ENCODE assay signal across 18 mouse cellular contexts in genomic region chr11:104637010-104637409, GRCm38 (mm10). TPM values are rescaled to one million over a fixed set of nuclear protein-coding genes. Genes with fewer than 3 reads are reported as not detected.
DNase-seq lines count a peak whose midpoint lies in the region; ATAC-seq and TF ChIP-seq lines count a peak whose summit lies in the region.
"Had no signal": no experiment of that assay in that cellular context is flagged by ENCODE, and none has a peak within 500 bp of the region (broad histone marks: within the 10 kb centered on the region; RNA-seq: fewer than 3 reads in every experiment).

No protein-coding gene starts in this region.

- no peak for TF ChIP-seq CTCF in bone marrow, adult 2 months (IDR thresholded peaks at IDR 0.05; ENCODE audit: control insufficient read depth, insufficient read depth, low read length)

- DNase-seq in heart, adult 11 months, result peak; percentile 91
- no peak for DNase-seq in heart, postnatal 10 days
- DNase-seq in spleen, postnatal 4 days (ENCODE audit: low spot score in 2 of 2), result peak; percentile 53 to 76
- DNase-seq in layer of hippocampus, postnatal 14 days (ENCODE audit: low spot score in 2 of 2), result no peak
- no peak for DNase-seq in hindbrain, embryonic 10.5 days (ENCODE audit: low spot score)
- DNase-seq: adrenal gland, postnatal 36 days; cerebellum, adult 8-10 months; gastrocnemius, postnatal 36 days; kidney, adult 2 months; kidney, postnatal 36 days; layer of hippocampus, adult 9-11 months had no signal

- H3K9me3 ChIP-seq in kidney, embryonic 14.5 days (ENCODE audit: control insufficient read depth, low read length), result no peaks in the 10 kb centered on the region
- no peaks in the 10 kb centered on the region for H3K9me3 ChIP-seq in hindbrain, embryonic 10.5 days
- H3K9me3 ChIP-seq: embryonic facial prominence, embryonic 13.5 days; limb, embryonic 15.5 days; midbrain, embryonic 15.5 days had no signal

- H3K9ac ChIP-seq in kidney, embryonic 14.5 days (ENCODE audit: low read depth, low read length), result no peak overlapping the region
- H3K9ac ChIP-seq: embryonic facial prominence, embryonic 13.5 days; limb, embryonic 15.5 days; midbrain, embryonic 15.5 days had no signal

- peak; percentile 77 for ATAC-seq in monocyte, adult 5-6 weeks (replicated peaks; ENCODE audit: insufficient number of reproducible peaks, low FRiP score, low TSS enrichment, poor library complexity, severe bottlenecking)
- no peak for ATAC-seq in kidney, embryonic 14.5 days (ENCODE audit: low FRiP score, low TSS enrichment)
- ATAC-seq: midbrain, embryonic 15.5 days had no signal

- intact Hi-C loops in heart, postnatal 10 days (cut with DNase I), result no loop called here

- H3K4me1 ChIP-seq in bone marrow, adult 2 months (ENCODE audit: control insufficient read depth, insufficient read depth, low read length), result peaks cover 6% of the 10 kb centered on the region
- no peaks in the 10 kb centered on the region for H3K4me1 ChIP-seq in kidney, embryonic 14.5 days (ENCODE audit: control insufficient read depth, insufficient read depth, low read length)
- peaks cover 16% of the 10 kb centered on the region for H3K4me1 ChIP-seq in hindbrain, embryonic 10.5 days (replicated peaks)
- H3K4me1 ChIP-seq: embryonic facial prominence, embryonic 13.5 days; midbrain, embryonic 15.5 days had no signal

- H3K4me2 ChIP-seq in kidney, embryonic 14.5 days (replicated peaks; ENCODE audit: low read depth, low read length), result no peak overlapping the region
- H3K4me2 ChIP-seq: embryonic facial prominence, embryonic 13.5 days; heart, embryonic 11.5 days; limb, embryonic 15.5 days; midbrain, embryonic 15.5 days had no signal

- H3K27me3 ChIP-seq in kidney, embryonic 14.5 days (ENCODE audit: control insufficient read depth, insufficient read depth, low read length), result no peaks in the 10 kb centered on the region
- H3K27me3 ChIP-seq in hindbrain, embryonic 10.5 days (ENCODE audit: insufficient read depth, poor library complexity, severe bottlenecking), result no peaks in the 10 kb centered on the region
- H3K27me3 ChIP-seq: embryonic facial prominence, embryonic 13.5 days; limb, embryonic 15.5 days; midbrain, embryonic 15.5 days had no signal

- H3K36me3 ChIP-seq in kidney, embryonic 14.5 days (ENCODE audit: control insufficient read depth, insufficient read depth, low read length), result no peaks in the 10 kb centered on the region
- H3K36me3 ChIP-seq in hindbrain, embryonic 10.5 days, result no peaks in the 10 kb centered on the region
- H3K36me3 ChIP-seq: embryonic facial prominence, embryonic 13.5 days; limb, embryonic 15.5 days; midbrain, embryonic 15.5 days had no signal

- peak overlapping the region; percentile 53 for H3K27ac ChIP-seq in bone marrow, adult 2 months (ENCODE audit: control insufficient read depth, insufficient read depth, low read depth, low read length, poor library complexity)
- H3K27ac ChIP-seq in kidney, embryonic 14.5 days (ENCODE audit: low read depth, low read length), result no peak overlapping the region
- H3K27ac ChIP-seq in hindbrain, embryonic 10.5 days, result no peak overlapping the region
- H3K27ac ChIP-seq: embryonic facial prominence, embryonic 13.5 days; limb, embryonic 15.5 days; midbrain, embryonic 15.5 days had no signal

- no peak overlapping the region for H3K4me3 ChIP-seq in bone marrow, adult 2 months (replicated peaks; ENCODE audit: control insufficient read depth, low read depth, low read length)
- no peak overlapping the region for H3K4me3 ChIP-seq in kidney, embryonic 14.5 days (ENCODE audit: low read length)
- no peak overlapping the region for H3K4me3 ChIP-seq in hindbrain, embryonic 10.5 days
- H3K4me3 ChIP-seq: embryonic facial prominence, embryonic 13.5 days; limb, embryonic 15.5 days; midbrain, embryonic 15.5 days had no signal

- WGBS in bone marrow, adult 2 months, result 12% methylated on average over 14 of the region's 14 CpGs
- 88% methylated on average over 14 of the region's 14 CpGs for WGBS in kidney, embryonic 14.5 days
- WGBS in hindbrain, embryonic 10.5 days, result 94% methylated on average over 14 of the region's 14 CpGs

- TF ChIP-seq POLR2A in bone marrow, adult 2 months (IDR thresholded peaks at IDR 0.05; ENCODE audit: borderline replicate concordance, control insufficient read depth, low read depth, low read length), result no peak

RNA-seq across cellular contexts. Expression of gene Itgb3, which starts 29.2 kb away (rescaled TPM):
- total RNA-seq in heart, postnatal 10 days (2021), result 1 to 10 TPM; 5.8 to 7.3 TPM
- 84.3 and 141 TPM in 2 replicates for polyA plus RNA-seq in bone marrow, adult 2 months (2011; ENCODE audit: insufficient read depth, insufficient read length, low replicate concordance, missing spikeins)
- total RNA-seq in monocyte, adult 5-6 weeks (2017), result 17.2 to 45.7 TPM (median 24.2 TPM) in 3 replicates
- total RNA-seq in layer of hippocampus, postnatal 14 days (2021), result 1 to 10 TPM; 2.1 to 2.5 TPM
- polyA plus RNA-seq in kidney, embryonic 14.5 days (2014; fragmentation: Nextera tagmentation; extraction: Ambion mirVana), result 0.80 and 0.85 TPM in 2 replicates
- 3.5 and 3.6 TPM in 2 replicates for polyA plus RNA-seq in hindbrain, embryonic 10.5 days (2016; fragmentation: Nextera tagmentation; extraction: Ambion mirVana)

RNA-seq across cellular contexts. Expression of gene Gm11639, which starts 48.5 kb away (rescaled TPM):
- total RNA-seq in heart, postnatal 10 days (2021), result under 1 TPM; 0.07 TPM
- 0.23 TPM in 1 of 2 replicates, not detected in the other for polyA plus RNA-seq in bone marrow, adult 2 months (2011; ENCODE audit: insufficient read depth, insufficient read length, low replicate concordance, missing spikeins)
- total RNA-seq in monocyte, adult 5-6 weeks (2017), result not detected in 3 replicates
- total RNA-seq in layer of hippocampus, postnatal 14 days (2021), result under 1 TPM; 0.46 to 0.48 TPM
- 0.08 TPM in 1 of 2 replicates, not detected in the other for polyA plus RNA-seq in kidney, embryonic 14.5 days (2014; fragmentation: Nextera tagmentation; extraction: Ambion mirVana)
- 0.01 TPM in 1 of 2 replicates, not detected in the other for polyA plus RNA-seq in hindbrain, embryonic 10.5 days (2016; fragmentation: Nextera tagmentation; extraction: Ambion mirVana)
- total RNA-seq: gastrocnemius, postnatal 36 days had no signal
- polyA plus RNA-seq: limb, embryonic 15.5 days had no signal

Comparison
In these comparisons a context has a peak if more than half of its experiments do, and no peak if none do; other contexts are left out.
1. DNase-seq: peak in heart, adult 11 months (single experiment) and spleen, postnatal 4 days (2 of 2); none in heart, postnatal 10 days (0 of 2), layer of hippocampus, postnatal 14 days (0 of 2) and hindbrain, embryonic 10.5 days (single experiment).